Mouse (Mus musculus) frontal cortex, adult 2 months (tissue): Measurements from ENCODE around the gene Ffar1. TPM values are rescaled to one million over a fixed set of nuclear protein-coding genes. Genes with fewer than 3 reads are reported as not detected.
"Not testable (repeated sequence)": the region's sequence is repeated elsewhere in the genome, so short reads cannot be mapped to it uniquely, and the experiment has no call there.

Experiments used
- DNase-seq, 2 experiments: peaks; one replicate each; pipeline ENCODE4 v3.0.0; 2022; ENCODE audit warnings: low spot score in 1 of 2; ENCODE audit errors: extremely low spot score in 1 of 2
- polyA plus RNA-seq: library from polyadenylated mRNA; depleted of rRNA; stranded (reverse); fragments of >200 nt; gene quantifications from 2 replicates; pipeline ENCODE4 v1.2.3, GENCODE M21; 2012

Gene Ffar1
- polyA plus RNA-seq, 1 experiment, result not detected

- DNase-seq, result no peak
Observed at GRCm38 (mm10) chr7:30856078-30856477, 5.3 kb downstream of the Ffar1 start, which contains the start of gene Ffar3. Gene Ffar3, minus strand, starts transcription at chr7:30856178.

- DNase-seq, result no peak
Observed at GRCm38 (mm10) chr7:30851421-30851820, 9.9 kb downstream of the Ffar1 start.

- DNase-seq, result no peak
Observed at GRCm38 (mm10) chr7:30847934-30848333, 13.4 kb downstream of the Ffar1 start.

- no peak for DNase-seq
Observed at GRCm38 (mm10) chr7:30847386-30847785, 14.0 kb downstream of the Ffar1 start.

GRCm38 (mm10) chr7:30846505-30847053 is 14.8 kb downstream of the Ffar1 start:
- no peak for DNase-seq

- no peak for DNase-seq
Observed at GRCm38 (mm10) chr7:30844676-30845297, 16.6 kb downstream of the Ffar1 start.

GRCm38 (mm10) chr7:30842092-30842491 is 19.3 kb downstream of the Ffar1 start:
- DNase-seq, result no peak

- DNase-seq, result no peak
Observed at GRCm38 (mm10) chr7:30841379-30841778, 20.0 kb downstream of the Ffar1 start.

GRCm38 (mm10) chr7:30840306-30840705 is 21.1 kb downstream of the Ffar1 start:
- no peak for DNase-seq

GRCm38 (mm10) chr7:30837277-30837676 is 24.1 kb downstream of the Ffar1 start:
- DNase-seq, result no peak

- DNase-seq, result not testable (repeated sequence)
Observed at GRCm38 (mm10) chr7:30832684-30833083, 28.7 kb downstream of the Ffar1 start.

GRCm38 (mm10) chr7:30832261-30832660 is 29.1 kb downstream of the Ffar1 start:
- no peak for DNase-seq

GRCm38 (mm10) chr7:30829428-30829827 is 31.9 kb downstream of the Ffar1 start:
- no peak for DNase-seq

GRCm38 (mm10) chr7:30828871-30829270 is 32.5 kb downstream of the Ffar1 start:
- DNase-seq, result not testable (repeated sequence)

GRCm38 (mm10) chr7:30826660-30827059 is 34.7 kb downstream of the Ffar1 start:
- no peak for DNase-seq

GRCm38 (mm10) chr7:30824306-30824705 is 37.1 kb downstream of the Ffar1 start:
- no peak for DNase-seq

GRCm38 (mm10) chr7:30823675-30824074 is 37.7 kb downstream of the Ffar1 start, which contains the start of gene Ffar2:
Gene Ffar2, minus strand, starts transcription at chr7:30823775.
- no peak for DNase-seq

GRCm38 (mm10) chr7:30821532-30821931 is 39.8 kb downstream of the Ffar1 start:
- no peak for DNase-seq

- no peak for DNase-seq
Observed at GRCm38 (mm10) chr7:30820854-30821445, 40.4 kb downstream of the Ffar1 start.

GRCm38 (mm10) chr7:30820131-30820530 is 41.2 kb downstream of the Ffar1 start:
- no peak for DNase-seq

GRCm38 (mm10) chr7:30812291-30812807 is 49.0 kb downstream of the Ffar1 start:
- DNase-seq, result no peak
